Mouse (Mus musculus) testis, adult 2 months (tissue): Measurements from ENCODE around the gene 2310034G01Rik. TPM values are rescaled to one million over a fixed set of nuclear protein-coding genes. Genes with fewer than 3 reads are reported as not detected.

Experiments
- H3K27ac ChIP-seq: fragments of 200-500 bp; 2 replicates; pipeline ENCODE4 v1.5.1; 2012; ENCODE audit warnings: low read depth, low read length; ENCODE audit not compliant: control insufficient read depth, insufficient read depth
- H3K27me3 ChIP-seq: fragments of 200-500 bp; 2 replicates; pipeline ENCODE4 v1.6.1; 2012; ENCODE audit warnings: mild to moderate bottlenecking, low read length, moderate library complexity; ENCODE audit not compliant: control insufficient read depth, insufficient read depth
- H3K36me3 ChIP-seq: fragments of 200-500 bp; 2 replicates; pipeline ENCODE4 v1.6.1; 2012; ENCODE audit warnings: mild to moderate bottlenecking, low read length; ENCODE audit not compliant: control insufficient read depth, insufficient read depth
- H3K4me1 ChIP-seq: fragments of 200-500 bp; 2 replicates; pipeline ENCODE4 v1.6.1; 2012; ENCODE audit warnings: low read length; ENCODE audit not compliant: control insufficient read depth, insufficient read depth
- H3K4me3 ChIP-seq: fragments of 200-500 bp; 2 replicates; pipeline ENCODE4 v1.5.1; 2012; ENCODE audit warnings: low read depth, mild to moderate bottlenecking, low read length, moderate library complexity, mixed read lengths; ENCODE audit not compliant: control insufficient read depth
- CTCF ChIP-seq: fragments of 200-500 bp; IDR thresholded peaks from 2 replicates; pipeline ENCODE4 v1.5.1; 2012; ENCODE audit warnings: low read depth, mild to moderate bottlenecking, inconsistent platforms, low read length, moderate library complexity; ENCODE audit not compliant: control insufficient read depth, insufficient read depth, insufficient replicate concordance
- POLR2A ChIP-seq: fragments of 200-500 bp; IDR thresholded peaks from 2 replicates; pipeline ENCODE4 v1.6.1; 2012; ENCODE audit warnings: low read depth, mild to moderate bottlenecking, inconsistent platforms, low read length, moderate library complexity; ENCODE audit not compliant: control insufficient read depth
- polyA plus RNA-seq: library from polyadenylated mRNA; depleted of rRNA; stranded (reverse); fragments of >200 nt; gene quantifications from 2 replicates; pipeline ENCODE4 v1.2.3, GENCODE M21; 2012

The 2310034G01Rik gene
- polyA plus RNA-seq, 1 experiment = 0.49 TPM

GRCm38 (mm10) chr19:46375489-46375888 is 25.4 kb upstream of the 2310034G01Rik start:
- no peaks in the 10 kb centered on the region for H3K27me3 ChIP-seq
- TF ChIP-seq POLR2A = no peak
- no peak for TF ChIP-seq CTCF
- H3K4me3 ChIP-seq = no peak overlapping the region
- peaks cover 3% of the 10 kb centered on the region; the same call in 1 of the 2 replicates for H3K4me1 ChIP-seq
- H3K27ac ChIP-seq = no peak overlapping the region
- H3K36me3 ChIP-seq = peaks cover 5% of the 10 kb centered on the region

- no peak for TF ChIP-seq CTCF
- TF ChIP-seq POLR2A = no peak
- Histone ChIP-seq H3K27ac (no peak overlapping the region), H3K4me3 (no peak overlapping the region), H3K36me3 (peaks cover 5% of the 10 kb centered on the region), H3K27me3 (no peaks in the 10 kb centered on the region), H3K4me1 (peaks cover 3% of the 10 kb centered on the region; the same call in 1 of the 2 replicates)
Observed at GRCm38 (mm10) chr19:46374477-46375088, 24.5 kb upstream of the 2310034G01Rik start.

GRCm38 (mm10) chr19:46369204-46369603 is 19.1 kb upstream of the 2310034G01Rik start:
- H3K27ac ChIP-seq = no peak overlapping the region
- peaks cover 6% of the 10 kb centered on the region for H3K4me1 ChIP-seq
- no peaks in the 10 kb centered on the region for H3K27me3 ChIP-seq
- TF ChIP-seq CTCF (peak; percentile 50; the same call in 1 of the 2 replicates), POLR2A (no peak)
- no peaks in the 10 kb centered on the region for H3K36me3 ChIP-seq
- H3K4me3 ChIP-seq = peak overlapping the region; percentile 36

- no peaks in the 10 kb centered on the region for H3K36me3 ChIP-seq
- TF ChIP-seq CTCF = no peak
- TF ChIP-seq POLR2A = no peak; the same call in 1 of the 2 replicates
- H3K4me1 ChIP-seq = peaks cover 6% of the 10 kb centered on the region
- H3K4me3 ChIP-seq = peak overlapping the region; percentile 70
- H3K27ac ChIP-seq = no peak overlapping the region
- H3K27me3 ChIP-seq = no peaks in the 10 kb centered on the region
Observed at GRCm38 (mm10) chr19:46367798-46368590, 17.9 kb upstream of the 2310034G01Rik start.

- no peak for TF ChIP-seq POLR2A
- TF ChIP-seq CTCF = no peak
- Histone ChIP-seq H3K27me3 (no peaks in the 10 kb centered on the region), H3K4me3 (no peak overlapping the region), H3K4me1 (peaks cover 6% of the 10 kb centered on the region), H3K27ac (no peak overlapping the region), H3K36me3 (no peaks in the 10 kb centered on the region)
Observed at GRCm38 (mm10) chr19:46363294-46364009, 13.3 kb upstream of the 2310034G01Rik start.

GRCm38 (mm10) chr19:46362104-46362503 is 12.0 kb upstream of the 2310034G01Rik start:
- no peaks in the 10 kb centered on the region for H3K27me3 ChIP-seq
- TF ChIP-seq CTCF = no peak
- TF ChIP-seq POLR2A = no peak
- no peaks in the 10 kb centered on the region for H3K36me3 ChIP-seq
- no peaks in the 10 kb centered on the region; the same call in 1 of the 2 replicates for H3K4me1 ChIP-seq
- H3K4me3 ChIP-seq = no peak overlapping the region
- no peak overlapping the region for H3K27ac ChIP-seq

- Histone ChIP-seq H3K4me3 (no peak overlapping the region), H3K27ac (no peak overlapping the region), H3K4me1 (no peaks in the 10 kb centered on the region; the same call in 1 of the 2 replicates), H3K27me3 (no peaks in the 10 kb centered on the region), H3K36me3 (no peaks in the 10 kb centered on the region)
- TF ChIP-seq CTCF (no peak), POLR2A (no peak)
Observed at GRCm38 (mm10) chr19:46358381-46358780, 8.3 kb upstream of the 2310034G01Rik start.
